7 mouse cellular contexts compared by ENCODE assay signal in genomic region chr15:98167645-98168621, GRCm38 (mm10). TPM values are rescaled to one million over a fixed set of nuclear protein-coding genes. Genes with fewer than 3 reads are reported as not detected.
DNase-seq lines count a peak whose midpoint lies in the region; ATAC-seq and TF ChIP-seq lines count a peak whose summit lies in the region.

No protein-coding gene starts in this region.

- WGBS in heart, adult 2 months = 6% methylated on average over 69 of the region's 69 CpGs
- under 1% methylated on average over 69 of the region's 69 CpGs for WGBS in midbrain, embryonic 12.5 days

- DNase-seq in adrenal gland, adult 18-20 months (ENCODE audit: low spot score in 2 of 2) = peak; percentile 64 to 65
- peak; percentile 71 to 74 for DNase-seq in heart, adult 2 months
- peak; percentile 38 for DNase-seq in kidney, adult 11 months
- peak; percentile 90 to 92 for DNase-seq in left cerebral cortex, postnatal 36 days (ENCODE audit: low spot score in 2 of 2)
- peak; percentile 42 to 50 for DNase-seq in spleen, adult 18-20 months

- no peaks in the 10 kb centered on the region for H3K4me1 ChIP-seq in heart, adult 2 months (ENCODE audit: control insufficient read depth, insufficient read depth, low read length)
- peaks cover 31% of the 10 kb centered on the region for H3K4me1 ChIP-seq in midbrain, embryonic 12.5 days

- no peaks in the 10 kb centered on the region for H3K27me3 ChIP-seq in heart, adult 2 months (ENCODE audit: control insufficient read depth, insufficient read depth, low read length)
- peaks cover 52% of the 10 kb centered on the region for H3K27me3 ChIP-seq in midbrain, embryonic 12.5 days

- H3K9ac ChIP-seq in heart, adult 2 months (ENCODE audit: low read depth, low read length) = peak overlapping the region; percentile 1; the same call in 1 of the 2 replicates
- H3K9ac ChIP-seq in midbrain, embryonic 12.5 days (replicated peaks) = peak overlapping the region; percentile 61

- TF ChIP-seq POLR2A in heart, adult 2 months (IDR thresholded peaks at IDR 0.05; ENCODE audit: insufficient read depth, low read depth, low read length) = no peak

- intact Hi-C loops in heart, adult 2 months (cut with DNase I) = no loop called here
- intact Hi-C loops in left cerebral cortex, postnatal 36 days (cut with DNase I) = loop anchor here (10.0 kb wide), 1 partner anchor 203 kb away; the partner anchor contains the start of gene Tmem106c

- H3K4me3 ChIP-seq in heart, adult 2 months = peak overlapping the region; percentile 42
- peak overlapping the region; percentile 57 for H3K4me3 ChIP-seq in midbrain, embryonic 12.5 days

- peak; percentile 77 for ATAC-seq in common myeloid progenitor, adult 5-6 weeks (replicated peaks; ENCODE audit: low read depth, poor library complexity, severe bottlenecking)
- peak; percentile 94 for ATAC-seq in midbrain, embryonic 12.5 days (ENCODE audit: low FRiP score, low read depth)

- H3K36me3 ChIP-seq in heart, adult 2 months (ENCODE audit: control insufficient read depth, insufficient read depth, low read length) = no peaks in the 10 kb centered on the region
- no peaks in the 10 kb centered on the region for H3K36me3 ChIP-seq in midbrain, embryonic 12.5 days

- peak overlapping the region; percentile 67 for H3K4me2 ChIP-seq in midbrain, embryonic 12.5 days (replicated peaks)

- H3K27ac ChIP-seq in heart, adult 2 months = no peak overlapping the region
- H3K27ac ChIP-seq in midbrain, embryonic 12.5 days (replicated peaks) = peak overlapping the region; percentile 94

- TF ChIP-seq EP300 in heart, adult 2 months (IDR thresholded peaks at IDR 0.05; ENCODE audit: insufficient read depth, low read depth, low read length) = no peak

- no peaks in the 10 kb centered on the region for H3K79me2 ChIP-seq in heart, adult 2 months (replicated peaks; ENCODE audit: control insufficient read depth, insufficient read depth, low read length)

- no peaks in the 10 kb centered on the region for H3K9me3 ChIP-seq in midbrain, embryonic 12.5 days

- no peak for TF ChIP-seq CTCF in heart, adult 2 months (IDR thresholded peaks at IDR 0.05)

RNA-seq across cellular contexts. Expression of gene Ccdc184, which starts 1.0 kb away (rescaled TPM):
- total RNA-seq in adrenal gland, adult 18-20 months (2021) = 1 to 10 TPM in 1 of 2 experiments, under 1 TPM in 1; 0.83 to 1.1 TPM
- total RNA-seq in common myeloid progenitor, adult 5-6 weeks (2017) = not detected in 2 replicates
- total RNA-seq in heart, adult 2 months (2021) = under 1 TPM; 0.52 to 0.63 TPM
- 0.61 and 0.94 TPM in 2 replicates for polyA plus RNA-seq in heart, adult 2 months (2012; rRNA removed)
- 10 to 100 TPM; 17.9 to 19.9 TPM for total RNA-seq in left cerebral cortex, postnatal 36 days (2021)
- polyA plus RNA-seq in midbrain, embryonic 12.5 days (2016; fragmentation: Nextera tagmentation; extraction: Ambion mirVana) = 23.3 and 23.4 TPM in 2 replicates

RNA-seq across cellular contexts. Expression of gene Asb8, which starts 2.5 kb away (rescaled TPM):
- total RNA-seq in adrenal gland, adult 18-20 months (2021) = 10 to 100 TPM; 38.1 to 41.2 TPM
- 17.7 and 21.9 TPM in 2 replicates for total RNA-seq in common myeloid progenitor, adult 5-6 weeks (2017)
- 100 to 1,000 TPM; 105 to 118 TPM for total RNA-seq in heart, adult 2 months (2021)
- polyA plus RNA-seq in heart, adult 2 months (2012; rRNA removed) = 104 and 172 TPM in 2 replicates
- 10 to 100 TPM; 48.0 to 54.0 TPM for total RNA-seq in left cerebral cortex, postnatal 36 days (2021)
- 42.5 and 45.0 TPM in 2 replicates for polyA plus RNA-seq in midbrain, embryonic 12.5 days (2016; fragmentation: Nextera tagmentation; extraction: Ambion mirVana)

RNA-seq across cellular contexts. Expression of gene Olfr288, which starts 27.4 kb away (rescaled TPM):
- total RNA-seq in adrenal gland, adult 18-20 months (2021) = not detected
- total RNA-seq in common myeloid progenitor, adult 5-6 weeks (2017) = not detected in 2 replicates
- not detected for total RNA-seq in heart, adult 2 months (2021)
- polyA plus RNA-seq in heart, adult 2 months (2012; rRNA removed) = not detected in 2 replicates
- total RNA-seq in left cerebral cortex, postnatal 36 days (2021) = under 1 TPM in 1 of 2 experiments, not detected in 1; 0.45 TPM
- not detected in 2 replicates for polyA plus RNA-seq in midbrain, embryonic 12.5 days (2016; fragmentation: Nextera tagmentation; extraction: Ambion mirVana)

RNA-seq across cellular contexts. Expression of gene Gm44579, which starts 52.8 kb away (rescaled TPM):
- not detected for total RNA-seq in adrenal gland, adult 18-20 months (2021)
- not detected in 2 replicates for total RNA-seq in common myeloid progenitor, adult 5-6 weeks (2017)
- total RNA-seq in heart, adult 2 months (2021) = not detected
- not detected in 2 replicates for polyA plus RNA-seq in heart, adult 2 months (2012; rRNA removed)
- under 1 TPM in 1 of 2 experiments, not detected in 1; 0.15 TPM for total RNA-seq in left cerebral cortex, postnatal 36 days (2021)
- not detected in 2 replicates for polyA plus RNA-seq in midbrain, embryonic 12.5 days (2016; fragmentation: Nextera tagmentation; extraction: Ambion mirVana)

RNA-seq across cellular contexts. Expression of gene Olfr287, which starts 52.9 kb away (rescaled TPM):
- not detected for total RNA-seq in adrenal gland, adult 18-20 months (2021)
- total RNA-seq in common myeloid progenitor, adult 5-6 weeks (2017) = not detected in 2 replicates
- not detected for total RNA-seq in heart, adult 2 months (2021)
- not detected in 2 replicates for polyA plus RNA-seq in heart, adult 2 months (2012; rRNA removed)
- total RNA-seq in left cerebral cortex, postnatal 36 days (2021) = 1 to 10 TPM; 4.8 to 6.2 TPM
- not detected in 2 replicates for polyA plus RNA-seq in midbrain, embryonic 12.5 days (2016; fragmentation: Nextera tagmentation; extraction: Ambion mirVana)

Comparison
In these comparisons a context has a peak if more than half of its experiments do, and no peak if none do; other contexts are left out.
1. DNase-seq: peak in every context shown above with its lines; median percentile 91 in left cerebral cortex, postnatal 36 days; 72 in heart, adult 2 months; 64 in adrenal gland, adult 18-20 months; 46 in spleen, adult 18-20 months; 38 in kidney, adult 11 months.
2. RNA of gene Ccdc184, which starts 1.0 kb away (total RNA-seq): 17.9 to 19.9 TPM in left cerebral cortex, postnatal 36 days; 0.83 to 1.1 TPM in adrenal gland, adult 18-20 months, 0.52 to 0.63 TPM in heart, adult 2 months and not detected in common myeloid progenitor, adult 5-6 weeks; every median in the first group is over 4 times any median in the second.